Mouse (Mus musculus) myocyte (in vitro differentiated cells): Measurements from ENCODE around the gene Sh2d6. TPM values are rescaled to one million over a fixed set of nuclear protein-coding genes. Genes with fewer than 3 reads are reported as not detected.

Experiments used
- H3K27me3 ChIP-seq: one replicate; pipeline ENCODE4 v1.6.1; 2011; ENCODE audit not compliant: control insufficient read depth, insufficient read depth, insufficient read length
- H3K36me3 ChIP-seq: one replicate; pipeline ENCODE4 v1.6.1; 2011; ENCODE audit not compliant: control insufficient read depth, insufficient read depth
- H3K4me2 ChIP-seq: one replicate; pipeline ENCODE4 v1.6.1; 2011; ENCODE audit warnings: low read depth, control low read depth
- H3K4me3 ChIP-seq: one replicate; pipeline ENCODE4 v1.5.1; 2011; ENCODE audit warnings: mild to moderate bottlenecking, control low read depth, moderate library complexity
- H3K79me2 ChIP-seq: one replicate; pipeline ENCODE4 v1.6.1; 2011; ENCODE audit not compliant: control insufficient read depth, insufficient read depth
- H3ac ChIP-seq: one replicate; pipeline ENCODE4 v1.6.1; 2011; ENCODE audit not compliant: control insufficient read depth, insufficient read length
- CEBPB ChIP-seq: IDR thresholded peaks from 2 replicates; pipeline ENCODE4 v1.6.1; 2011; ENCODE audit warnings: mild to moderate bottlenecking, moderate library complexity; ENCODE audit not compliant: poor library complexity, insufficient read depth, severe bottlenecking
- E2F4 ChIP-seq: IDR thresholded peaks from one replicate; pipeline ENCODE4 v1.6.1; 2011; ENCODE audit warnings: mild to moderate bottlenecking, control low read depth, moderate library complexity; ENCODE audit not compliant: insufficient read depth
- MAX ChIP-seq: IDR thresholded peaks from one replicate; pipeline ENCODE4 v1.6.1; 2011; ENCODE audit warnings: low read depth, mild to moderate bottlenecking, control low read depth
- MYOD1 ChIP-seq, 3 experiments: IDR thresholded peaks; one replicate each; pipeline ENCODE4 v1.6.1; 2011; ENCODE audit warnings: control low read depth in 2 of 3, low read depth in 2 of 3, mild to moderate bottlenecking in 2 of 3, moderate library complexity in 1 of 3; ENCODE audit not compliant: insufficient read length in 2 of 3, control insufficient read depth in 1 of 3
- MYOG ChIP-seq, 3 experiments: IDR thresholded peaks; one replicate each; pipeline ENCODE4 v1.6.1; 2011; ENCODE audit warnings: control low read depth in 2 of 3, low read depth in 2 of 3, mild to moderate bottlenecking in 2 of 3; ENCODE audit not compliant: insufficient read length in 2 of 3, control insufficient read depth in 1 of 3, insufficient read depth in 1 of 3
- POLR2A ChIP-seq: IDR thresholded peaks from one replicate; pipeline ENCODE4 v1.6.1; 2011; ENCODE audit warnings: low read depth, mild to moderate bottlenecking, control low read depth, moderate library complexity; ENCODE audit not compliant: insufficient read length
- POLR2AphosphoS2 ChIP-seq: IDR thresholded peaks from one replicate; pipeline ENCODE4 v1.6.1; 2011; ENCODE audit warnings: low read depth, control low read depth; ENCODE audit not compliant: insufficient read length
- REST ChIP-seq: IDR thresholded peaks from one replicate; pipeline ENCODE4 v1.6.1; 2011; ENCODE audit warnings: mild to moderate bottlenecking, control low read depth, moderate library complexity; ENCODE audit not compliant: insufficient read depth, insufficient read length
- SRF ChIP-seq: IDR thresholded peaks from one replicate; pipeline ENCODE4 v1.6.1; 2011; ENCODE audit warnings: low read depth; ENCODE audit not compliant: control insufficient read depth, insufficient read length
- TCF12 ChIP-seq: IDR thresholded peaks from one replicate; pipeline ENCODE4 v1.6.1; 2011; ENCODE audit warnings: mild to moderate bottlenecking, control low read depth; ENCODE audit not compliant: poor library complexity, insufficient read depth, severe bottlenecking
- TCF3 ChIP-seq: IDR thresholded peaks from one replicate; pipeline ENCODE4 v1.6.1; 2011; ENCODE audit warnings: low read depth, control low read depth; ENCODE audit not compliant: insufficient read length
- USF1 ChIP-seq: IDR thresholded peaks from one replicate; pipeline ENCODE4 v1.6.1; 2011; ENCODE audit warnings: low read depth, mild to moderate bottlenecking, control low read depth, moderate library complexity
- polyA plus RNA-seq: library from polyadenylated mRNA; unstranded; fragments of >200 nt; fragmentation: generic; extraction: Trizol; gene quantifications from one replicate; pipeline ENCODE4 v1.2.1, GENCODE M21; 2012; ENCODE audit warnings: missing spikeins

The Sh2d6 gene
- polyA plus RNA-seq, 1 experiment, result 1.1 TPM

DNA sequence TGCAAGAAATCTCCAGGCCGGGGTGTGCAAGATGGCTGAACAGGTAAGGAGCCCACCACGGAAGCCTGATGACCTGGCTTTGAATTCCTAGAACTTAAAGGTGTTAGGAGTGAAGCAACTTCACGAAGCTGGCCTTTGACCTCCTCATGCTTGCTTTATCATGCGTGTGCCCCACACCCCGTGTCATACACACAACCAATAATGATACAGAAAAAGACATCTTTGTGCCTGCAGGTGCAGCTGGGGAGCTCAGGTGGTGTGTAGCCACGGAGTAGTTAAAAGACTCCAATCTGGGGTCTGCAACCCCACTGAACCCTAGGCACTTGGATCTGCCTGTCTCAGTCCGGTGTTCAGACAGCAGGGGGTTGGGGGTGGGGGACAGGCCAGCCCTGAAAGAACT is 44.0 kb upstream of the Sh2d6 start:
- H3K27me3 ChIP-seq, result no peaks in the 10 kb centered on the region
- no peak for TF ChIP-seq MYOD1 (IDR thresholded peaks at IDR 0.05; ENCODE audit: control insufficient read depth in 1 of 3, insufficient read length in 2 of 3, low read depth in 2 of 3)
- TF ChIP-seq E2F4, result no peak
- no peak for TF ChIP-seq REST
- TF ChIP-seq POLR2A, result no peak
- TF ChIP-seq TCF12, result no peak
- no peak for TF ChIP-seq SRF
- TF ChIP-seq MYOG (IDR thresholded peaks at IDR 0.05; ENCODE audit: control insufficient read depth in 1 of 3, insufficient read depth in 1 of 3, insufficient read length in 2 of 3, low read depth in 2 of 3), result no peak
- no peak for TF ChIP-seq USF1
- TF ChIP-seq CEBPB, result no peak
- no peak for TF ChIP-seq POLR2AphosphoS2
- no peak for TF ChIP-seq TCF3
- TF ChIP-seq MAX, result no peak
- no peak overlapping the region for H3K4me3 ChIP-seq
- no peak overlapping the region for H3ac ChIP-seq
- H3K79me2 ChIP-seq, result no peaks in the 10 kb centered on the region
- H3K36me3 ChIP-seq, result no peaks in the 10 kb centered on the region
- no peak overlapping the region for H3K4me2 ChIP-seq

DNA sequence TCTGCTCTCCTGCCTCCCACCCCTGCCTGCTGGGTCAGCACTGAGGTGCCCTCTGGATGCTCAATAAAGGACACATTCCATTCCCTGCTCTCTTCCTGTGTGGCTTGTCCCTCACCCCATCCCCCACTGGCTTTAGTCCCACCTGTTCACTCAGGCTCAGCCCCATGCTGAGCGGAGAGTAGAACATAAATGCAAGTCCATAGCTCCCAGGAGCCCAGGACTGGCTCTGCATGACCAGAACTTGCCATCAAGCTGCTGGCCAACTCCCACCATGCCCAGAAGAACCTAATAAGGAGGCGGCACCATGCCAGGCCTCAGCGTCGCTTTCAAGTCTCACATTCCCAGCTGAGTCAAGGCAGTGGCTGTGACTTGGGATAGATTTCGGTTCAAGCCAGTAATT is 41.4 kb upstream of the Sh2d6 start:
- Histone ChIP-seq H3K27me3 (no peaks in the 10 kb centered on the region), H3K4me3 (no peak overlapping the region), H3K79me2 (no peaks in the 10 kb centered on the region), H3K4me2 (no peak overlapping the region), H3K36me3 (no peaks in the 10 kb centered on the region), H3ac (no peak overlapping the region)
- TF ChIP-seq MYOD1 (IDR thresholded peaks at IDR 0.05; ENCODE audit: control insufficient read depth in 1 of 3, insufficient read length in 2 of 3, low read depth in 2 of 3), result peak in 1 of 3 experiments; percentile 29
- no peak for TF ChIP-seq POLR2A

DNA sequence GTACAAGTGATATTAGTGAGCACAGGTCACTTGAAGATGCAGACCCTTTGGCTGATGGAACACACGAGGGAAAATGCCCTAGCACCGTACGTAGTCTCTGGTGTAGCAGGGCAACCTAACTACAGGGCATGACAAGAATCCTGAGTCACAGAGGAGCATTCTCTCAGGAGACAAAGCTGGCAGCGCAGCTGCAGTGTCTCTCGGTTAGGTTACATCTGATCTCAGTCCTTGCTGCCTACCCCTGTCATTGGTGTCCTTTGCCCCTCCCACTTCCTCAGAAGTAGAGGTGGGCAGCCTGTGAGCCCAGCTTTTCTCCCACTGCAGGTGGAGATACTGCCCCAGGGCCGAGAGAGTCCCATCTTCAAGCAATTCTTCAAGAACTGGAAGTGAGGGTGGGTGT is 41.0 kb upstream of the Sh2d6 start:
- Histone ChIP-seq H3K36me3 (no peaks in the 10 kb centered on the region), H3K79me2 (no peaks in the 10 kb centered on the region), H3K27me3 (no peaks in the 10 kb centered on the region), H3ac (no peak overlapping the region), H3K4me2 (no peak overlapping the region), H3K4me3 (no peak overlapping the region)
- TF ChIP-seq POLR2A, result no peak
- TF ChIP-seq MYOD1 (IDR thresholded peaks at IDR 0.05; ENCODE audit: control insufficient read depth in 1 of 3, insufficient read length in 2 of 3, low read depth in 2 of 3), result no peak
- TF ChIP-seq USF1, result no peak
- no peak for TF ChIP-seq TCF12
- no peak for TF ChIP-seq TCF3
- no peak for TF ChIP-seq SRF
- TF ChIP-seq POLR2AphosphoS2, result no peak
- no peak for TF ChIP-seq REST
- TF ChIP-seq E2F4, result no peak
- no peak for TF ChIP-seq MYOG (IDR thresholded peaks at IDR 0.05; ENCODE audit: control insufficient read depth in 1 of 3, insufficient read depth in 1 of 3, insufficient read length in 2 of 3, low read depth in 2 of 3)
- no peak for TF ChIP-seq CEBPB
- no peak for TF ChIP-seq MAX

DNA sequence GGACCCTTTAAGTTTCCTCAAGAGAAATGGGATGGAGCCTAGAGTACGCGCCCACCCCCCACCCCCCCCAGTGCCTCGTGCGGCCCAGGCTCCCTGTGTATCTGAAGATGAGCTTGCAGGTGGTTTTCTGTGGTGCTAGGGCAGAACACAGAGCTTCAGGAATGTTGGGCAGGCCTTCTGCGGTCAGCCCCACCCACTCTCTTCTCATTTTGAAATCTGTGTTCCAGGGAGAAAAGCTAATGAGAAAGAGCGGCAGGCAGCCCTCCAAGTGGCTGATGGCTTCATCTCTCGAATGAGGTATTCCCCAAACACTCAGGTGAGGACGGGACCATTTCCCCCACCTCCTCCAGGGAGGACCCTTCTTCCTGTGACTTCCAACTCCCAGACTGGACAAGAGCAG is 39.3 kb upstream of the Sh2d6 start:
- TF ChIP-seq USF1 (no peak), POLR2A (no peak), E2F4 (no peak), SRF (no peak), MYOD1 (IDR thresholded peaks at IDR 0.05; ENCODE audit: control insufficient read depth in 1 of 3, insufficient read length in 2 of 3, low read depth in 2 of 3) (no peak), POLR2AphosphoS2 (no peak), TCF12 (no peak), MAX (no peak), MYOG (IDR thresholded peaks at IDR 0.05; ENCODE audit: control insufficient read depth in 1 of 3, insufficient read depth in 1 of 3, insufficient read length in 2 of 3, low read depth in 2 of 3) (no peak), REST (no peak), CEBPB (no peak), TCF3 (no peak)
- H3K36me3 ChIP-seq, result no peaks in the 10 kb centered on the region
- H3K4me2 ChIP-seq, result no peak overlapping the region

DNA sequence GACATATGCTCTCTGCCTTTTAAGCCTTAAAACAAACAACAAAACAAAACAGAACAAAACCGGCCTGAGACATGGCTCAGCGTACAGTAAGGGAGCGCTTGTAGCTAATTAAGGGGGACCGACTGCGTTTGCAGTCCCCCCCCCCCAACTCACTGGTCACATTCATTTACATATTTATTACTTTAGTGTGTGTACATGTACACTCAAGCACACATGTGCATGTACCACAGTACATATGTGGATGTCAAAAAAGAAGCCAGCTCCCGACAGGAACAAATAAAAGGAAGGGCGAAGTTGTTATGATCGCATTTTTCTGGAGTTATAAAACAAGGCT is 31.5 kb upstream of the Sh2d6 start:
- Histone ChIP-seq H3K79me2 (peaks cover 33% of the 10 kb centered on the region), H3K4me3 (peak overlapping the region; percentile 50), H3K27me3 (no peaks in the 10 kb centered on the region), H3ac (no peak overlapping the region), H3K4me2 (peak overlapping the region; percentile 96), H3K36me3 (peaks cover 6% of the 10 kb centered on the region)
- TF ChIP-seq POLR2AphosphoS2 (no peak), POLR2A (no peak), USF1 (no peak), TCF3 (no peak), SRF (no peak), MAX (no peak), E2F4 (no peak), TCF12 (no peak), MYOD1 (IDR thresholded peaks at IDR 0.05; ENCODE audit: control insufficient read depth in 1 of 3, insufficient read length in 2 of 3, low read depth in 2 of 3) (no peak), MYOG (IDR thresholded peaks at IDR 0.05; ENCODE audit: control insufficient read depth in 1 of 3, insufficient read depth in 1 of 3, insufficient read length in 2 of 3, low read depth in 2 of 3) (no peak), REST (no peak), CEBPB (no peak)

More for the DNA sequence above, 39.3 kb upstream of the Sh2d6 start:
- Histone ChIP-seq H3K4me3 (no peak overlapping the region), H3ac (no peak overlapping the region), H3K27me3 (no peaks in the 10 kb centered on the region), H3K79me2 (no peaks in the 10 kb centered on the region)
